Mouse (Mus musculus) urinary bladder, adult 2 months (tissue): Measurements from ENCODE around the gene Pkm. TPM values are rescaled to one million over a fixed set of nuclear protein-coding genes. Genes with fewer than 3 reads are reported as not detected.

Experiments
- DNase-seq: peaks from one replicate; pipeline ENCODE4 v3.0.0; 2022; ENCODE audit warnings: low spot score
- polyA plus RNA-seq: library from polyadenylated mRNA; depleted of rRNA; stranded (reverse); fragments of >200 nt; gene quantifications from 2 replicates; pipeline ENCODE4 v1.2.3, GENCODE M21; 2012; rRNA removed

The Pkm gene
- polyA plus RNA-seq, 1 experiment, result 888 TPM

- DNase-seq, result no peak
Measured at GRCm38 (mm10) chr9:59706850-59707825, 51.0 kb downstream of the Pkm start.

DNA sequence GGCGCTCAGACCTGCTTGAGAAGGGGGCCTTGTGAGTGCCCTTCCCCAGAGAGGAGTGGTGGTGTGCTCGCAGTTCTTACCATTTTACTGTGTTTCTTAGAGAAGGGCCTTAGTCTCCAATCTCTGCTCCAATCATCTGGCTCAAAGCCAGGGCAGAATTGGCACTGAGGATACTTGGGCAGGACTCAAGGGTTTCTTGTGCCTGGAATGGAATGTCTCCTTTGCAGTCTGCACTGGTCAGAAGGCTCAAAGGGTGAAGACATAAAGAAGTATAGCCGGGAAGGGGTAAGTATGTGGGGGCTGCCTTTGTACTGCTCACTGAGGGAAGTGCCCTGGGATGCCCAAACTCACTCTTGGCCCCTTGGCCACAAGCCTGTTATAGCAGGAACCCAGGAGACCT is 53.1 kb downstream of the Pkm start:
- DNase-seq, result no peak

DNA sequence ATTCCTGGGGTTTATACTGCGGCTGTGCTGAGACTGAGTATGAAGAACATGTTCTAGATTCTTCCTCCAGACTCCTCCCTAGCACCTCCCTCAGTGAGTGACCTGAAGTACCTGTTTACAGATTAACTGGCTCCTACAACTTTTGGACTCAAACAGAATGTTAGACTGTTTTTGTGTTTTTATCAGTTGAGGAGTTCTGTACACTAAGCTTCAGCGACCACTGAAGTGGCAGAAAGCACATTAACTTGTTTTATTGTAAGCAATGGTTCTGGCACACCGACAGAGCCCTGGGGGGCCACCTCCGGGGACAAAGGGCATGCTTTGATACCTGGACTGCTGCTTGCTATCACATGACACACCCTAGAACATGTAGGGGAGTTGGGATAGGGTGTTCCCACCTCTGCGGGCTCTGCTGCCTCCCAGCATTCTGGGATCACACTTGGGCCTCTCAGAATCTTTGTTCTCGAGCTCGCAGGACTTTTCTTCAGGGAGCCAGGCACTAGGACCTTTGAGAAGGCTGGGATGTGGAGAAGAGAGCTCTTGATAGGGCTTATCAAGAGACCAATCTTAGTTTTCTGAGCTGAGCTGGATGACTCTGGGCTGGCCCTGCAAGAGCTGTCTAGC is 60.2 kb downstream of the Pkm start:
- no peak for DNase-seq

- DNase-seq, result no peak
Measured at GRCm38 (mm10) chr9:59718237-59718636, 62.1 kb downstream of the Pkm start.

DNA sequence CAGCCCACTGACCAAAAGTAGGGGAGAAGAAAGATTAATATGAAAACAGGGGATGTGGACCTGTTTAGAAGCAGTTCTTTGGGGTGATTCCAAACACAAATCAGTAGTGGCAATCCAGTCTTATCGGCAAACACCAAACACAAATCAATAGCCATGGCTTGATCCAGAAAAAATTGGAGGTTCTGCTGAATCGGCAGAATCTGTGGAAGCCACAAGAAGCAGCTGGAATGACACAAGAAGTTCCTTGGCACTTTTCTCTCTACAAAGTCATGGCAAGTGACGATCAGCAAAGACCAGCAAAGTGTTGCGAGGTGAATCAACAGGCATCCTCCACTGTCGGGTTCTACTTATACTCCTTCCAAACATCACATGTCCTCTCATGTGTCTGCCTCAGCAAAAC is 65.0 kb downstream of the Pkm start:
- no peak for DNase-seq

DNA sequence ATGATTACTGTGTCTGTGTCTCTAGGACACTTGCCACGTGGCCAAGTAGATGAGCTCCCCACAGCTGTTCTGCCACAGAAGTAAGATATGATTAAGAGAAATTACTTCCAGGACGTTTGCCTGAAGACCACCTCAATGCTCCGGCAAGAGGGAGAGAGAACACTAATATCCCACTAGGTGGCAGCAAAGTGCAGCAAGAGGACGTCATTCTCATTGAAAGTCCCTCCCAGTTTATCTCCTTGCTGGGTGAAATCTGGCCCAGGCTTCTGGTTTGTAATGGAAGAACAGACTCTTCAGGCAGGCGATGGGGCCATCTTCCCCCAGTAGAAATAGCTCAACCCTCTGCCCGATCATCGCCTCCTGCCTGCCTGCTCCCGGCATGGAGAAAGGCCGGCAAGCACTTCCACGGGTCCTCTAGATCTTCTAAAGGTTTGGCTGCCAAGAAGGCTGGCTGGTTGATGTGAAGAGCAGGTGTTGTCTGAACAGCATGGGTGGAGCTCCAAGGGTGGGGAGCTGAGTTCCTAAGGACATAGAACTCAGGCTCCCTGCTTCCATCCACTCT is 67.0 kb downstream of the Pkm start:
- no peak for DNase-seq

- no peak for DNase-seq
Measured at GRCm38 (mm10) chr9:59723791-59724442, 67.7 kb downstream of the Pkm start.

DNA sequence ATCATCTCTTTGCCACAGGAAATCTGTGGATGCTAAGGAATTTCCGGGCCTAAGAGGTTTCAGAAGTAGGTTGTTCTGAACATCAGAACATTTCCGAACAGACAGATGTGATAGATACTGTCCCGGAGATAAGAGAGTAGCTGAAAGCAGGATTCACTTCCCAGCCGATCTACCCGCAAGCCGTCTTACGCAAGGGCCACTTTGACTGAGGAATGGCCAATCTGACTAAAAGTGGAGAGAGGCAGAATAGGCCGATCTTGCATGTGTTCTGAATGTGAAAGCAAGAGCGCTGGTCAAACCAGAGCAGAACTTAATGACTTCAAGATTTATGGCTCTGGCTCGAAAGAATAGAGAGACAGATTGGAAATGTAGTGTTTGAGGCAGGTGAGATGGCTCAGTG is 69.3 kb downstream of the Pkm start:
- no peak for DNase-seq

DNA sequence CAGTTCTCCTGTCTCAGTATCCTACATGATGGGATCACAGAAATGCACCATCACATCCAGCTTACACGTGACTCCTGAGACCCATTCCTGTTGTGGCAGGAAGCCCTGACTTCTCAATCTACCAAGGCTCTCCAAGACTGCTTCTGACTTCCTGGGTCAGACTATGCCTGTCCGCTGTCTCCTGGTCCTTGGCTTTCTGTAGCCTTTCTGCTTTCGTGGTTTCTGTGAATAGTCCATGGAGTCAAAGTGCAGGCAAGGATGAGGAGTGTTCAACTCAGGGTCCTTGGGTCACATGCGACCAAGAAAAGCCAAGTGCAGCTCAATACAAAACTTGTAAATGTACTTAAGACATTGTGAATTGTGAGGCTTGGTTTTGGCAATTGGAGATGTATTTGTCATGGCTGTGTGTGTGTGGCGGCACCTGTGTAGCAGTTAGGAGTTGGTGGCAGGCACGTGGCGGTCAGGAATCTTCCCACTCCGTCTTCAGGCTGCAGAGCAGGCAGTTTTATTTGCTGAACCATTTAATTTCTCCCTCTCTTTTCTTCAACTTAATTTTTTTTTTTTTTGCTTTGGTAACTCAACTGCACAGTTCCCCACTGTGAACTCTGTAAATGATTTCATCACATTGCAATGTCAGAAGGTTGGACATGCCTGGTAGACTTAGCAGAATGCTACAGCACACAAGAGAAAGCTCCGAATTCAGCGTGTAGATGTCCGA is 71.6 kb downstream of the Pkm start:
- no peak for DNase-seq

Other genes with a start within 250 kb of the Pkm start
- gene Arih1, start 169.8 kb upstream of the Pkm start, polyA plus RNA-seq, result 40.0 and 45.5 TPM in 2 replicates
- 103 and 106 TPM in 2 replicates for gene Hexa, start 116.8 kb upstream of the Pkm start, polyA plus RNA-seq
- gene Tmem202, start 116.5 kb upstream of the Pkm start, polyA plus RNA-seq, result 1.3 and 1.5 TPM in 2 replicates
- gene Celf6, start 78.5 kb upstream of the Pkm start, polyA plus RNA-seq, result 0.19 and 0.21 TPM in 2 replicates
- 52.4 and 53.9 TPM in 2 replicates for gene Parp6, start 39.1 kb upstream of the Pkm start, polyA plus RNA-seq
- gene Gramd2, start 23.8 kb downstream of the Pkm start, polyA plus RNA-seq, result 5.0 and 6.3 TPM in 2 replicates
- gene Senp8, start 94.3 kb downstream of the Pkm start, polyA plus RNA-seq, result 6.5 and 7.0 TPM in 2 replicates
- gene Myo9a, start 94.5 kb downstream of the Pkm start, polyA plus RNA-seq, result 9.2 and 9.6 TPM in 2 replicates